Mouse (Mus musculus): Measurements from ENCODE around the gene Ndufv1. TPM values are rescaled to one million over a fixed set of nuclear protein-coding genes. Genes with fewer than 3 reads are reported as not detected.
"Not testable (repeated sequence)": the region's sequence is repeated elsewhere in the genome, so short reads cannot be mapped to it uniquely, and the experiment has no call there.

The Ndufv1 gene
- 188 and 201 TPM in 2 replicates for polyA plus RNA-seq (2014; fragmentation: Nextera tagmentation; extraction: Ambion mirVana)

DNA sequence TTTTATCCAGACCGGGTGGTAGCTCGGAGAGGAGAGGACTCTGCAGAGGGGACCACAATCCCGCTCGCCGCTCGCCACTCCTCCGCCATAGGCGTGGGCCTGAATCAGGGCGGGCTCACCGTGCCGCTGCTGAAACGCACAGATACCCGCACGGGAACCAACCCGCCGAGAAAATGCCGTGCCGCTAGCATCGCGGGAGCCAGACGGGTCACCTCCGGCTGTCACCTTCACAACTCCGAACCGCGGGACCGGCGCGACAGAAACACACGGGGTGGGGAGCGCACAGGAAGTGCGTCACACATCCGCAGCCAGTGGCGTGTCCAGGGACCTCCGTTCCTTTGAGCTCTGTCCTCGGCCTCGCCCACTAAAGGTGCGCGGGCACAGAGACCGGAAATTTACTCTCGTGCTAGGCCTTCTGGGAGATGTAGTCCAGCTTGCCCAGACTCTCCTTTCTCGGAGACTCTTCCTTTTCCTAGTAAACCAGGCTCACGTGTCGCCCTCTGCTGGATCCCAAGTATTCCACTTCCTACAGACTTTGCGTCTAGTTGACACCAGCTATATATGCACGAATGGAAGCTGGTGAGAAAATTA lies at the start of gene Ndufv1:
Gene Ndufv1, minus strand, starts transcription at position 375 of the 591 bp plus-strand sequence.
- H3K4me2 ChIP-seq (replicated peaks; ENCODE audit: low read depth, low read length), result peak within 1 kb of the TSS; percentile 56
- H3K9me3 ChIP-seq (ENCODE audit: control insufficient read depth, low read length), result no peaks in the 10 kb centered on the region
- H3K9ac ChIP-seq (ENCODE audit: low read depth, low read length), result peak within 1 kb of the TSS; percentile 63
- H3K27ac ChIP-seq (ENCODE audit: low read depth, low read length), result no peak within 1 kb of the TSS
- ATAC-seq (ENCODE audit: low FRiP score) (peak; percentile 99), DNase-seq (ENCODE audit: low spot score) (peak; percentile 98)
- peak within 1 kb of the TSS; percentile 61 for H3K4me3 ChIP-seq (ENCODE audit: low read depth, low read length)
- H3K27me3 ChIP-seq (ENCODE audit: control insufficient read depth, insufficient read depth, low read length), result no peaks in the 10 kb centered on the region
- H3K4me1 ChIP-seq (replicated peaks; ENCODE audit: control insufficient read depth, insufficient read depth, low read length), result peaks cover 3% of the 10 kb centered on the region; the same call in 1 of the 2 replicates
- peaks cover 6% of the 10 kb centered on the region; the same call in 1 of the 2 replicates for H3K36me3 ChIP-seq (ENCODE audit: control insufficient read depth, insufficient read depth, low read length)
- under 1% methylated on average over 45 of the region's 45 CpGs for WGBS

DNA sequence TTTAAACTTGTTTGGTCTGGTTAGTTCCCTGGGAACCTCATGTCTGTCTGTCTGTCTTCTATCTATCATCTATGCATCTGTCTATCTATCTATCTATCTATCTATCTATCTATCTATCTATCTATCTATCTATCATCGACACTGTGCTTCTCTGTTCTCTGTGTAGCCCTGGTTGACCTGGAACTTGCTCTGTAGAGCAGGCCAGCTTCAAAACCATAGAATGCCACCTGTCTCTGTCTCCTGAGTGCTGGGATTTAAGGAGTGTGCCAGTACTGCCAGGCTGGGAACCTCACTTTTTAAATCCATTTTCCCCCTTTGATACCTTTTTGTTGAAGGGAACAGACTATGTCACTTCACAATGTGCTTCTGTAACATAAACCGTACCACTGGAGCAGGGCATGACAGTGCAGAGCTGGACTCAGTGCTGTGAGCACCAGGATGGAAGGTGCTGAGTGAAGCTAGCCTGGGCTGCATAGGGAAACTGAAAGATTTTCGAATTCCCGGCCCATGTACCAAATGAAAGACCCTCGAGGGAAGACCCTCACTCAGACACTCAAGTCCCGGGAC lies 48.4 kb upstream of the Ndufv1 start:
- Histone ChIP-seq H3K9ac (ENCODE audit: low read depth, low read length) (no peak overlapping the region), H3K9me3 (ENCODE audit: control insufficient read depth, low read length) (no peaks in the 10 kb centered on the region), H3K36me3 (ENCODE audit: control insufficient read depth, insufficient read depth, low read length) (no peaks in the 10 kb centered on the region), H3K4me1 (replicated peaks; ENCODE audit: control insufficient read depth, insufficient read depth, low read length) (no peaks in the 10 kb centered on the region), H3K4me3 (ENCODE audit: low read depth, low read length) (no peak overlapping the region), H3K4me2 (replicated peaks; ENCODE audit: low read depth, low read length) (no peak overlapping the region), H3K27me3 (ENCODE audit: control insufficient read depth, insufficient read depth, low read length) (no peaks in the 10 kb centered on the region), H3K27ac (ENCODE audit: low read depth, low read length) (no peak overlapping the region)
- no peak for ATAC-seq (ENCODE audit: low FRiP score)
- 88% methylated on average over 5 of the region's 6 CpGs for WGBS
- no peak for DNase-seq (ENCODE audit: low spot score)

DNA sequence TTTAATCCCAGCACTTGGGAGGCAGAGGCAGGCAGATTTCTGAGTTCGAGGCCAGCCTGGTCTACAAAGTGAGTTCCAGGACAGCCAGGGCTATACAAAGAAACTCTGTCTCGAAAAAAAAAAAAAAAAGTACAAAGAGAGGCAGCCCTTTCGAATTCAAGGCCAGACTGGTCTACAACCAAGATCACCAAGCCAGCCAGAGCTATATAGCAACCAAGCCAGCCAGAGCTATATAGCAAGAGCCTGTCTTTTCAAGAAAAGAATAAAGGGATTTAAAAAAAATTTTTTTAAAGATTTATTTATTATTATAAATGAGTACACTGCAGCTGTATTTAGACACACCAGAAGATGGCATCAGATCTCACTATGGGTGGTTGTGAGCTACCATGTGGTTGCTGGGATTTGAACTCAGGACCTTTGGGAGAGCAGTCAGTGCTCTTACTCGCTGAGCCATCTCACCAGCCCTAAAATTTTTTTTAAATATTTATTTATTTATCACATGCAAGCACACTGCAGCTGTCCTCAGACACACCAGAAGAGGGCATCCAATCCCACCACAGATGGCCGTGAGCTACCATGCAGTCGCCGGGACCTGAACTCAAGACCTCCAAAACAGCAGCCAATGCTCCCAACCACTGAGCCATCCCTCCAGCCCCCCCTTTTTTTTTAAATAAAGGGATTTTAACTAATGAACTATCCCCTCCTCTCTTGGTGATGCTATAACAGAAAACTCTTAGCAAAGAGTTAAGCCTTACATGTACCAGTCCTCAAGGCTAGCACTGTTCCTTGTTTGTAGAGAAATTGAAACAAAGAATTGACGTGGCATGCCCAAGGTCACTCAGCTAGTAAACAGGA lies 47.7 kb upstream of the Ndufv1 start:
- H3K27ac ChIP-seq (ENCODE audit: low read depth, low read length); H3K9ac ChIP-seq (ENCODE audit: low read depth, low read length); H3K9me3 ChIP-seq (ENCODE audit: control insufficient read depth, low read length); ATAC-seq (ENCODE audit: low FRiP score); H3K36me3 ChIP-seq (ENCODE audit: control insufficient read depth, insufficient read depth, low read length); H3K4me2 ChIP-seq (replicated peaks; ENCODE audit: low read depth, low read length); H3K4me1 ChIP-seq (replicated peaks; ENCODE audit: control insufficient read depth, insufficient read depth, low read length); DNase-seq (ENCODE audit: low spot score); H3K4me3 ChIP-seq (ENCODE audit: low read depth, low read length); H3K27me3 ChIP-seq (ENCODE audit: control insufficient read depth, insufficient read depth, low read length): not testable (repeated sequence)
- WGBS, result 87% methylated on average over 8 of the region's 8 CpGs

DNA sequence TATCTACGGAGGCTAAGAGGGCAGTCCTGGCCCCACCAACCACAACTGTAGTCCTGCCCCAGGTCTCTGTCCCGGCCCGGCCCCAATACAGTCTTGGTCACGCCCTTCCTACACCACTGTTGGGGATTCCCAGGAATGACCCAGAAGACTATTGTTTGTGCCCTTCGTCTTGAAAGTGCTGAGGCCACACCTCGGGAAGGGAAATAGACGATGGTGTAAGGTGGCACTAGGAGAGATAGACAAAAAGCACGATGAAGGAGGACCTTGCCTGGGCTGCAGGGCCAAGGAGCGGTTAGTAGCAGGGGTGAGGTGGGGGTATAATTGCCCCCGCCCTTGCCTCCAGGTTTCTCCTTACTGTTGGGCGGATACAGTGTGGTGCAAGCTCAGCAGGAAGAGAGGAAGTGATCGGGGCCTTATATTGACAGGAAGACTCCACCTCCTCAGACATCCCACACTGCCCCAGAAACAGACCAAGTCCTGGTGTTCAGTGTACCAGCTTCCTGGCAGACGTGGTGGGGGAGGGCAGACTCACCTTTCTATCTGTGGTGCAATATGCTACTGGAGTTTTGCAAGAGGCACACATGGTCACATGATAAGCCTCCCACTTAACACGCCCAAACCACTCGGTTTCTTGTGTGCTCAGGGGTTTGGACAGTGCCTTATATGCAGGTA lies 46.6 kb upstream of the Ndufv1 start, which contains the start of gene Gstp3:
Gene Gstp3, minus strand, starts transcription at position 501 of the 672 bp plus-strand sequence.
- no peak for ATAC-seq (ENCODE audit: low FRiP score)
- Histone ChIP-seq H3K36me3 (ENCODE audit: control insufficient read depth, insufficient read depth, low read length) (no peaks in the 10 kb centered on the region), H3K9ac (ENCODE audit: low read depth, low read length) (no peak within 1 kb of the TSS), H3K9me3 (ENCODE audit: control insufficient read depth, low read length) (no peaks in the 10 kb centered on the region), H3K4me3 (ENCODE audit: low read depth, low read length) (no peak within 1 kb of the TSS), H3K4me2 (replicated peaks; ENCODE audit: low read depth, low read length) (no peak within 1 kb of the TSS), H3K27ac (ENCODE audit: low read depth, low read length) (no peak within 1 kb of the TSS), H3K27me3 (ENCODE audit: control insufficient read depth, insufficient read depth, low read length) (no peaks in the 10 kb centered on the region), H3K4me1 (replicated peaks; ENCODE audit: control insufficient read depth, insufficient read depth, low read length) (no peaks in the 10 kb centered on the region)
- no peak for DNase-seq (ENCODE audit: low spot score)
- 83% methylated on average over 15 of the region's 15 CpGs for WGBS

DNA sequence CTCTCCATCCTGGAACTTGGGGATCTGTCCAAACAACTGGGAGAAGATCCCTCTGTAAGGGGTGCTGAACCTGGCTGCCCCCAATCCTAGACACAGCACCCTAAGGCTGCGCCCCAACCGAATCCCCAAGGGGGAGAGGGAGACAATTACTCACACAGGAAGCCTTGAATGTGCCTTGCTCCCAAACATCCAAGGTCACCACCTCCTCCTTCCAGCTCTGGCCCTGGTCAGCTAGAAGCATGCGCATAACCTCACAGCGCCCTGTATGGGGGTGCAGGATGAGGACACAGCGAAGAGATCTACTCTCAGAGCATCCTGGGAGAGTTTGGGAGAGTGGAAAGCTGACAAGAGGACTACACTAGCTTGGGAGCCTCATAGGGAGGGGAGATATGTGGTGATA lies 46.0 kb upstream of the Ndufv1 start:
- DNase-seq (ENCODE audit: low spot score) (no peak), ATAC-seq (ENCODE audit: low FRiP score) (no peak)
- Histone ChIP-seq H3K27ac (ENCODE audit: low read depth, low read length) (no peak overlapping the region), H3K36me3 (ENCODE audit: control insufficient read depth, insufficient read depth, low read length) (no peaks in the 10 kb centered on the region), H3K9me3 (ENCODE audit: control insufficient read depth, low read length) (no peaks in the 10 kb centered on the region), H3K4me3 (ENCODE audit: low read depth, low read length) (no peak overlapping the region), H3K4me1 (replicated peaks; ENCODE audit: control insufficient read depth, insufficient read depth, low read length) (no peaks in the 10 kb centered on the region), H3K4me2 (replicated peaks; ENCODE audit: low read depth, low read length) (no peak overlapping the region), H3K27me3 (ENCODE audit: control insufficient read depth, insufficient read depth, low read length) (no peaks in the 10 kb centered on the region), H3K9ac (ENCODE audit: low read depth, low read length) (no peak overlapping the region)
- 82% methylated on average over 5 of the region's 5 CpGs for WGBS

DNA sequence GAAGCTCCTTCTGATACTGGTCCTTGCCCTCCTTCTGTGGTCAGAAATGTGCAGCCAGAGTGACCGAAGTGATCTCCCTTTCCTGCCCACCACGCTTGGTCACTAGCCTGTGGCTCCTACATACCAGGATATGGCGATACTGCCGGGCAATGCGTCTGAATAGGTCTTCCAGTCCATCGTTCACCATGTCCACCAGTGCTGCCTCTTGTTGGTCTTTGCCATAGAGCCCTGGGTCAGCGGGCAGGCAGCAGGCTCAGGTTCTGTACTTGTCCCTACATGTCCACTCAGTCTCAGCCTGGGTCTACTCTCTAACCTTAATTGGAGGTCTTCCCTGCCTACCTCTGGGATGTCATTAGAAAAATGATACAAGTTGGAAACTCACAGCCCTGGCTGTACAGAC lies 45.4 kb upstream of the Ndufv1 start:
- Histone ChIP-seq H3K36me3 (ENCODE audit: control insufficient read depth, insufficient read depth, low read length) (no peaks in the 10 kb centered on the region), H3K4me1 (replicated peaks; ENCODE audit: control insufficient read depth, insufficient read depth, low read length) (no peaks in the 10 kb centered on the region), H3K9me3 (ENCODE audit: control insufficient read depth, low read length) (no peaks in the 10 kb centered on the region), H3K27me3 (ENCODE audit: control insufficient read depth, insufficient read depth, low read length) (no peaks in the 10 kb centered on the region), H3K9ac (ENCODE audit: low read depth, low read length) (no peak overlapping the region), H3K4me3 (ENCODE audit: low read depth, low read length) (no peak overlapping the region), H3K4me2 (replicated peaks; ENCODE audit: low read depth, low read length) (no peak overlapping the region), H3K27ac (ENCODE audit: low read depth, low read length) (no peak overlapping the region)
- no peak for DNase-seq (ENCODE audit: low spot score)
- no peak for ATAC-seq (ENCODE audit: low FRiP score)
- 92% methylated on average over 7 of the region's 7 CpGs for WGBS

DNA sequence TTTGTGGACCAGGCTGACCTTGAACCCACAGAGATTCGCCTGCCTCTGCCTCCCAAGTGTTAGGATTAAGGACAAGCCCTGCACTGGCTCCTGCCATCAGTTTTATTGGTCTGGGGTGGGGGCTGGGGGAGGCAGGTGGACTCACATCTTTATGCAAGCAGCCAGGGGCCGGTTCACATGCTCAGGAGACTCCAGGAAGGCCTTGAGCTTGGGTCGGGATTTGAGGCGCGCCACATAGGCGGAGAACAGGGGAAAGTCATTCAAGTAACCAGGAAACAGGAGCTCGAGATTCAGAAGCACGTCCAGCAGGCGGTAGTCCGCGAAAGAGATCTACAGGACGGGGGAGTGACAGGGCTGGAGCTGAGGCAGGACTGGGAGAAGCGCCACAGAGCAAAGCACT lies 44.8 kb upstream of the Ndufv1 start:
- Histone ChIP-seq H3K4me1 (replicated peaks; ENCODE audit: control insufficient read depth, insufficient read depth, low read length) (no peaks in the 10 kb centered on the region), H3K27ac (ENCODE audit: low read depth, low read length) (no peak overlapping the region), H3K9me3 (ENCODE audit: control insufficient read depth, low read length) (no peaks in the 10 kb centered on the region), H3K4me3 (ENCODE audit: low read depth, low read length) (no peak overlapping the region), H3K4me2 (replicated peaks; ENCODE audit: low read depth, low read length) (no peak overlapping the region), H3K36me3 (ENCODE audit: control insufficient read depth, insufficient read depth, low read length) (no peaks in the 10 kb centered on the region), H3K27me3 (ENCODE audit: control insufficient read depth, insufficient read depth, low read length) (no peaks in the 10 kb centered on the region), H3K9ac (ENCODE audit: low read depth, low read length) (no peak overlapping the region)
- ATAC-seq (ENCODE audit: low FRiP score) (no peak), DNase-seq (ENCODE audit: low spot score) (no peak)
- 78% methylated on average over 13 of the region's 13 CpGs for WGBS

DNA sequence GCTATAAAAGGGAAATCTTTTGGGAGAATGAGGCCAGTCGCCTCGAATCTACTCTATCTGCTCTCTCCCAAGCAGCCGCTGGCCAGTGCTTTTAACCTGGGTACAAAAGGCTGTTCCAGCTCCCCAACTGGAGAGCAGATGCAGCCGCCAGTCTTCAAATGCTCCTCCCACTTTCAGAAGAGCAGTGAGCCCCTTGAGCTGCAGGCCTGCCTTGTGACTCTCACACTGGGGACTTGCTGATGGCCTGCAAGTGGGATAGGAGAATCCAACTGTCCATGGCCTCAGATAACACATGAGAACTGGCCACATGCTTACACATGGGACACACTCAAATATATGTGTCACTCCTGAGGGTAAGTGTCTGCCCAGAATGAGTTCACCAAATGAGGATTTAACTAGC lies 44.1 kb upstream of the Ndufv1 start:
- Histone ChIP-seq H3K27me3 (ENCODE audit: control insufficient read depth, insufficient read depth, low read length) (no peaks in the 10 kb centered on the region), H3K9ac (ENCODE audit: low read depth, low read length) (no peak overlapping the region), H3K4me2 (replicated peaks; ENCODE audit: low read depth, low read length) (no peak overlapping the region), H3K4me1 (replicated peaks; ENCODE audit: control insufficient read depth, insufficient read depth, low read length) (no peaks in the 10 kb centered on the region), H3K4me3 (ENCODE audit: low read depth, low read length) (no peak overlapping the region), H3K9me3 (ENCODE audit: control insufficient read depth, low read length) (no peaks in the 10 kb centered on the region), H3K27ac (ENCODE audit: low read depth, low read length) (no peak overlapping the region), H3K36me3 (ENCODE audit: control insufficient read depth, insufficient read depth, low read length) (no peaks in the 10 kb centered on the region)
- ATAC-seq (ENCODE audit: low FRiP score) (no peak), DNase-seq (ENCODE audit: low spot score) (no peak)
- WGBS, result 53% methylated on average over 4 of the region's 4 CpGs

Data from hindbrain, embryonic 11.5 days (tissue).